Mouse (Mus musculus): ENCODE measurements around the gene 4930535I16Rik.
A peak's percentile ranks its signal among the peaks of the same experiment; 100 is the strongest.

The 4930535I16Rik gene

DNA sequence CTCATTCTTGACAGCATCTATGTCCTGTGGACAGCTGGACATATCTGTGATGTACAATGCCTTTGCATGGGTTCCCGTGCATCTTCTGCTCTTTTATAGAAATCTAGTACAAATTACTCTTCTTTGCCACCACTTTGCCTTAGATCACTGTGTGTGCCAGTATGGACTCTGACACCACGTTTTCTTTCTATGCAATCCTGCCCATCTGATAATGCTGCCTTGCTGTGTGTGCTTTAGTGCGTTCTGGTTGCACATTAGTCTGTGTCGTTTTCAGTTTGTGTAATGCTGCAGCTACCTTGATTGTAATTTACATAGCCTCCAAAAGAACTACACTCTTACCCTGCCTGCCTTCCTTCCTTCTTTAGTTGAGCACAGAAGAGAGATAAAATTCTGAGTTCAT lies 6.3 kb downstream of the 4930535I16Rik start:
- DNase-seq (ENCODE audit: extremely low read depth, low read depth, low spot score) = no peak

DNA sequence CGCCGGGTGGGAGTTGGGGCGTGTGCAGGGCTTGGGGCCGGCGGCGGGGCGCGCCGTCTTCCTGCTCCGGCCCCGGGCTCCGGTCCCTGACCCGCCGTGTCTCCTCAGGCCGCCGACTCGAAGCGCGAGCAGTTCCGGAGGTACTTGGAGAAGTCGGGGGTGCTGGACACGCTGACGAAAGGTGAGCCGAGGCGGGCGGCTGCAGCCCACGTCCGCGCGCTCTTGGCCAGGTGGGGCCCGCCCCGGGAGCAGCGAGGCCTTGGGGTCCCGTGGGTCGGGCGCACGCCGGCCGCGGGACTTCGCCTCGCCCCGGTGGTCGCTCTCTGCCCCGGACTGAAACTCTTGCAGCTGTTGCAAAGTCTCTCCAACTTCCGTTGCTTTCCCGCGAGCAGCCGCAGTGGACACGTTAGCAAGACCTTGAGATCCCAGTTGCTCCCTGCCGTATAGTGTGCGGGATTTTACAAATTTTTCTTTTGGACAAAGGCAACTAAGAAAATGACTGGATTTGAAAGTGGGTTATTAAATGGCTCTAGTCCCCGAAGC lies 12.6 kb downstream of the 4930535I16Rik start:
- no peak for DNase-seq (ENCODE audit: extremely low read depth, low read depth, low spot score)

DNA sequence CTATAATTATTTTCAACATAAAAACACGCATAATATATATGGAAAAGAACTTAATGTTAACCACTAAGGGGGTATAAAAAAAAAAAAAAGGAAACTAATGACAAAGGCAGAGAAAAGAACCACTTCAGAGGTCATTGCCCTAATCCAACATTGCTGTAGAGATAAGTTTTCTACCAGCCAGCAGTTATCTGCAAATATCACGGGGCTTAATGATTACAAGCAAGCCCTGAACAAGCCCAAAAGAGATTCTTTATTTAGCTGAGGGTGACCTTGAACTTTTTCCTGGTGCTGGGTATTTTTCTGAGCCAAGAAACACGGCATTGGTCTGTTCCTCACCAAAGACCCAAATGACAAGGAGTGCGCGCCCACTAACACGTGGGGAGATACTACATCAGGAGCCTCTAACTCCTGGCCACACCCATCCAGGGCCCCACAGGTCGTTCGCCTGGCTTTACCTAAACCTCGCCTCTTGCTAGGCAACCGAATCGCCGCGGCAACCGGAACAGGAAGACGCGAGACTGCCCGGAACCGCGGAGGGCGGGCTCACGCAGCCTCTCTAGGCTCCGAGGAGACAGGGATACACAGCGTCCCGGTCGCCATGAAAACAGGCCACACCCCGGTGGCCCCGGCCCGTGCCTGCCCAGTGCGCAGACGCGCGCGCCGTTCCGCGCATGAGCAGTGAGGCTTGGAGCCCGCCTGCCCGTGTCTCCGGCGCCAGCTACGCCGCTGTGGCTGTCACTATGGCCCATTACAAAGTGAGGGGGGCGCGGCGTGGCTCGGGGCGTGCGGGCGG lies 13.3 kb downstream of the 4930535I16Rik start, which contains the start of gene Mycbp:
Mycbp (plus strand) TSS at position 500 of the 793 bp plus-strand sequence.
- peak; percentile 54 for DNase-seq (ENCODE audit: extremely low read depth, low read depth, low spot score)

DNA sequence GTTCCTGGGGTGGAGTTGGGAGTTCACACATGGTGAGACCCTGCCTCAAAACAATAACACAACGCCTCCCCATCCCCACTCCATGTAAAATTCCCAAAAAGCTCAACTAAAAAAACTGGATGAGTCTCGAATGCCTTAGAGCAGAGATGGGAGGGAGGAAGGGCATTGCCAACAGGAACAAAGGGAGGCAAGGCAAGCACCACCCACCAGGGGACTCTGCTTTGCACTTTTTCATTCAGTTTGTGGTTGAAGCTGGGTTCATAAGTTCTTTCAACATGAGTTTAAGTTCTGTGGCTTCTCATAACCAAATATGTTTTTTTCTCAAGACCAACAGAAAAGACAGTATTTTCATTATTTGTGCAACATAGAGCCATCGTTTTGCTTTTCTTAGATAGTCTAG lies 14.4 kb downstream of the 4930535I16Rik start:
- no peak for DNase-seq (ENCODE audit: extremely low read depth, low read depth, low spot score)

DNA sequence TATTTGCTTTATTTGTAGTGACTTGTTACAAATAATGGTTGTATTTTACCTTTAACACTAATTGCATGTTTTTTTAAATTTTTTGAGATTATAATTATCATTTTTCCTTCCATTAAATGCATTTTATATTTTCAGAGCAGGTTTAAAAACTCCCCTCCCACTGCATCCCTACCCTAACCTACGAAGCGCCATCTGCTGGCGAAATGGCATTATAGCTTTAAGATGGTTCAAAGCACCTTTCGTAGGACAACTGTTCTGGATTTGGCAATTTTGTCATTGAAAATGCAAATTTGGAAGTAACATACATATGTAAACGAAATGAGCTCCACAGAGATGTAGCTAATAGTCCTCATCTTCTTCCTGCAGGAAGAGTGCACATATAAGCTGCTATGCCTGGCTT lies 19.1 kb downstream of the 4930535I16Rik start:
- no peak for DNase-seq (ENCODE audit: extremely low read depth, low read depth, low spot score)

GRCm38 (mm10) chr4:123894295-123894694 lies 23.5 kb downstream of the 4930535I16Rik start:
- DNase-seq (ENCODE audit: extremely low read depth, low read depth, low spot score) = no peak

DNA sequence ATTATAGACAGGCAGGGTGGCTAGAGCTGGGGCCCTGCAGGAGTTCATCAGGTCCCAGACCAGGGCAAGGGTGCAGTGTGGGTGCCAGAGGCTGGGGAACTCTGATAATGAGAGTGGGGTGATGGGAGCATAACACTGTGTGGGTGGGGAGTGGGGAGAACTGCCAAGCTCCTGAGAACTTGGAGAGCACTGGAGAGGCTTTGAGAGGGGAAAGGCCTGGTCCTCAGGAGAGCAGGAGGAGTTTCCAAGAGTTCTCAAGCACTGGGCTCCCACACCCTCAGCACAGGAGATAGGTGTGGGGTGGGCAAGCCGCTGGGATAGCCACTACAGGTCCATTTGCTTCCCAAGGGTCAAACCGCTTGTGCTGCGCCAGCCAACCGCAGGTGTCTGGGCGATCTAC lies 24.1 kb downstream of the 4930535I16Rik start:
- DNase-seq (ENCODE audit: extremely low read depth, low read depth, low spot score) = no peak
